In the genomic region with DNA sequence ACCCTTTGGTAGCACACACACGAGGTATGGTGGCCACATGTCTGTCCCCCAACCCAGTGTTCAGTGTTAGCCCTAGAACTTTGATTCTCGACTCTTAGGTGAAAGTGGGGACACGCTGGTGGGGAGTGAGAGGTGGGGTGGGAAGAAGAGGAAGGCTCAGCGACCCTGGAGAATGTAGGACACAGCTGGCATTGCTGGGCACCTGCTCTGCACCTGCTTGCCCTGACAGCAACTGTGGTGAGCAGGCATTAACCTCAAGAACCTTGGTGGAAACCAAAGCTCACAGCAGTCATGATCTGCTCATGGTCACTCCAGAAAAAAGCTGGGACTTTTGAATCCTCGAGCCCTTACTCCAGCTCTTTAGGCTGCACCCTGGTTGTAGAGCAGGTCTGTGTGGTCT, we compare ENCODE assay signal across 24 mouse cellular contexts. TPM values are rescaled to one million over a fixed set of nuclear protein-coding genes. Genes with fewer than 3 reads are reported as not detected.
DNase-seq lines count a peak whose midpoint lies in the region; ATAC-seq and TF ChIP-seq lines count a peak whose summit lies in the region.
"Had no signal": no experiment of that assay in that cellular context is flagged by ENCODE, and none has a peak within 500 bp of the region (broad histone marks: within the 10 kb centered on the region; RNA-seq: fewer than 3 reads in every experiment).

No protein-coding gene starts in this region.

- no peaks in the 10 kb centered on the region for H3K27me3 ChIP-seq in liver, postnatal 0 days (ENCODE audit: insufficient read depth, low read length)

- no peak overlapping the region for H3K9ac ChIP-seq in liver, postnatal 0 days (replicated peaks)
- H3K9ac ChIP-seq: forebrain, embryonic 13.5 days; heart, embryonic 12.5 days; heart, embryonic 15.5 days; hindbrain, embryonic 13.5 days had no signal

- intact Hi-C loops in gastrocnemius, postnatal 14 days (cut with DNase I; ENCODE audit: low total_unique reads) = no loop called here

- H3K9me3 ChIP-seq in liver, postnatal 0 days (ENCODE audit: low read length) = no peaks in the 10 kb centered on the region
- H3K9me3 ChIP-seq: forebrain, embryonic 13.5 days; heart, embryonic 12.5 days; heart, embryonic 15.5 days; hindbrain, embryonic 13.5 days had no signal

- WGBS in liver, postnatal 0 days (ENCODE audit: insufficient replicate concordance) = 68% methylated on average over 5 of the region's 5 CpGs

- 0 out of 2 replicates have a peak, but pooled peaks cover 4% of the 10 kb centered on the region for H3K4me1 ChIP-seq in liver, postnatal 0 days (ENCODE audit: insufficient read depth)
- H3K4me1 ChIP-seq: forebrain, embryonic 10.5 days; forebrain, embryonic 13.5 days; heart, embryonic 12.5 days; hindbrain, embryonic 10.5 days had no signal

- no peak for TF ChIP-seq CTCF in liver, postnatal 0 days (IDR thresholded peaks at IDR 0.05; ENCODE audit: low read depth)
- no peak for TF ChIP-seq CTCF in layer of hippocampus, adult 2 months (conservative IDR thresholded peaks at IDR 0.05)

- H3K27ac ChIP-seq in liver, postnatal 0 days (ENCODE audit: low read depth) = no peak overlapping the region
- H3K27ac ChIP-seq in layer of hippocampus, adult 2 months = no peak overlapping the region
- H3K27ac ChIP-seq: forebrain, embryonic 10.5 days; forebrain, embryonic 13.5 days; heart, embryonic 15.5 days; hindbrain, embryonic 10.5 days; hindbrain, embryonic 13.5 days had no signal

- no peak for ATAC-seq in liver, postnatal 0 days
- ATAC-seq: activated CD4-positive, CD25-positive, alpha-beta regulatory T cell, adult 4 months; forebrain, embryonic 13.5 days; forebrain, embryonic 16.5 days had no signal

- TF ChIP-seq EP300 in liver, postnatal 0 days (IDR thresholded peaks at IDR 0.05; ENCODE audit: low read depth) = no peak

- H3K4me2 ChIP-seq in liver, postnatal 0 days (ENCODE audit: low read depth, low read length) = no peak overlapping the region
- H3K4me2 ChIP-seq: forebrain, embryonic 13.5 days; heart, embryonic 12.5 days; heart, embryonic 15.5 days; hindbrain, embryonic 13.5 days had no signal

- H3K4me3 ChIP-seq in liver, postnatal 0 days (ENCODE audit: low read depth, low read length) = no peak overlapping the region
- H3K4me3 ChIP-seq in layer of hippocampus, adult 2 months = no peak overlapping the region
- H3K4me3 ChIP-seq: forebrain, embryonic 10.5 days; forebrain, embryonic 13.5 days; heart, embryonic 12.5 days; heart, embryonic 15.5 days; hindbrain, embryonic 10.5 days; hindbrain, embryonic 13.5 days had no signal

- H3K36me3 ChIP-seq in liver, postnatal 0 days (replicated peaks; ENCODE audit: insufficient read depth, low read length) = no peaks in the 10 kb centered on the region
- H3K36me3 ChIP-seq: forebrain, embryonic 10.5 days; heart, embryonic 12.5 days; heart, embryonic 15.5 days; hindbrain, embryonic 10.5 days; hindbrain, embryonic 13.5 days had no signal

- peak; percentile 28 for DNase-seq in gastrocnemius, postnatal 25 days
- DNase-seq in gastrocnemius, postnatal 14 days = no peak
- peak; percentile 74 to 85 for DNase-seq in thymus, postnatal 10 days (ENCODE audit: low spot score in 2 of 2)
- DNase-seq in thymus, postnatal 36 days = peak; percentile 73 to 88
- no peak for DNase-seq in liver, postnatal 0 days
- DNase-seq in layer of hippocampus, adult 2 months (ENCODE audit: low spot score in 2 of 2) = no peak
- no peak for DNase-seq in cerebellum, adult 9-11 months
- DNase-seq: adrenal gland, adult 8-10 months; adrenal gland, postnatal 25 days; cerebellum, adult 11-12 months; cerebellum, adult 8-10 months; cerebellum, postnatal 14 days; gastrocnemius, postnatal 10 days; heart, adult 18-20 months; heart, postnatal 10 days; heart, postnatal 36 days had no signal

RNA-seq across cellular contexts. Expression of gene Spcs2, which starts 47.8 kb away (rescaled TPM):
- 10 to 100 TPM; 65.9 to 71.4 TPM for total RNA-seq in gastrocnemius, postnatal 25 days (2021)
- 10 to 100 TPM; 45.4 to 58.1 TPM for total RNA-seq in gastrocnemius, postnatal 14 days (2021)
- 156 and 165 TPM in 2 replicates for polyA plus RNA-seq in liver, postnatal 0 days (2015; fragmentation: Nextera tagmentation; extraction: Ambion mirVana)
- 10 to 100 TPM; 94.6 to 99.4 TPM for total RNA-seq in layer of hippocampus, adult 2 months (2021)

RNA-seq across cellular contexts. Expression of gene Xrra1, which starts 52.1 kb away (rescaled TPM):
- under 1 TPM in 1 of 2 experiments, not detected in 1; 0.49 TPM for total RNA-seq in gastrocnemius, postnatal 25 days (2021)
- total RNA-seq in gastrocnemius, postnatal 14 days (2021) = 1 to 10 TPM in 1 of 2 experiments, under 1 TPM in 1; 0.47 to 1.4 TPM
- polyA plus RNA-seq in liver, postnatal 0 days (2015; fragmentation: Nextera tagmentation; extraction: Ambion mirVana) = 0.04 and 0.07 TPM in 2 replicates
- total RNA-seq in layer of hippocampus, adult 2 months (2021) = 1 to 10 TPM; 1.2 to 1.4 TPM
- total RNA-seq: heart, postnatal 36 days had no signal

Comparison
In these comparisons a context has a peak if more than half of its experiments do, and no peak if none do; other contexts are left out.
1. DNase-seq: peak in gastrocnemius, postnatal 25 days (single experiment), thymus, postnatal 10 days (2 of 2) and thymus, postnatal 36 days (2 of 2); none in gastrocnemius, postnatal 14 days (single experiment), liver, postnatal 0 days (single experiment), layer of hippocampus, adult 2 months (0 of 2) and cerebellum, adult 9-11 months (single experiment).